ENCODE assay signal across 11 mouse cellular contexts in the genomic region with DNA sequence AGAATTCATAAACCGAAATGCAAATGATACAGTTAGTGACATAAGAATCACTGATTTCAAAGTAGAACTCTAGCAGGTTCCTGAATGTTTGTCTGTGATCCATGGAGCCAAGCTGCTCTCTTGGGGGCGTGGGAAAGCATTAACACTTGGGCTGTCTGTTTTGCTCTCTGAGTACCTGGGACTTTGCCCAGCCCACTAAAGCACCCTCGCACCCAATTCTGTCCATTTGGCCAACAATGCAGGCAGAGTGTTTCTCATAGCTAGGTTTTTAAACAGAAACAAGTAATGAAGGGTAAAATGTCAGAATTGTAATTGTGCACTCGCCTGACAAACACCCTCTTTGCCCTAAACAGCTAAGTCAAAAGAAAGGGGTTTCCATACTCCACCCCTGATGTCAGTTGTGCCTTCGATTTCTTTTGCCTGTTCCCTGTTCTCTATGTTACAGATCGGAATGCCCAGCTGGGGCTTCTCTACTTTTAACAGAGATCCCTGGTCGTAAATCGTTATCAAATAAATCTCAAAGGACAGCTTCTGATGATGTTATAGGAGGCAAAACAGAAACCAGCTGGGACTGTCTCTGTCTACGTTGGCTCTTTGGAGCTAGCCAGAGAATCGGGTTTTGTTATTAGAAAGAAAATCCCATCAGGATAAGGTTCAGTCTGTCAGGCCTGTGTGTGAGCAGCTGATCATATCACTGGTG. TPM values are rescaled to one million over a fixed set of nuclear protein-coding genes. Genes with fewer than 3 reads are reported as not detected.
DNase-seq lines count a peak whose midpoint lies in the region; ATAC-seq lines count a peak whose summit lies in the region.
"Had no signal": no experiment of that assay in that cellular context is flagged by ENCODE, and none has a peak within 500 bp of the region (broad histone marks: within the 10 kb centered on the region; RNA-seq: fewer than 3 reads in every experiment).

No protein-coding gene starts in this region.

- peak overlapping the region; percentile 6; the same call in 1 of the 2 replicates for H3K4me2 ChIP-seq in hindbrain, embryonic 16.5 days (ENCODE audit: low read length)
- H3K4me2 ChIP-seq in hindbrain, embryonic 13.5 days, result no peak overlapping the region
- peak overlapping the region; percentile 19; the same call in 1 of the 2 replicates for H3K4me2 ChIP-seq in neural tube, embryonic 11.5 days (ENCODE audit: low read depth)
- H3K4me2 ChIP-seq in intestine, embryonic 15.5 days (replicated peaks), result peak overlapping the region; percentile 44

- 50% methylated on average over 10 of the region's 10 CpGs for WGBS in hindbrain, embryonic 16.5 days
- WGBS in hindbrain, embryonic 13.5 days, result 54% methylated on average over 10 of the region's 10 CpGs
- WGBS in neural tube, embryonic 11.5 days, result 48% methylated on average over 10 of the region's 10 CpGs
- 40% methylated on average over 10 of the region's 10 CpGs for WGBS in intestine, embryonic 15.5 days

- no peaks in the 10 kb centered on the region for H3K27me3 ChIP-seq in hindbrain, embryonic 16.5 days (replicated peaks; ENCODE audit: control insufficient read depth, insufficient read depth, low read length)
- H3K27me3 ChIP-seq in hindbrain, embryonic 13.5 days, result no peaks in the 10 kb centered on the region
- H3K27me3 ChIP-seq in neural tube, embryonic 11.5 days (ENCODE audit: control insufficient read depth, insufficient read depth, low read length), result no peaks in the 10 kb centered on the region
- H3K27me3 ChIP-seq in intestine, embryonic 15.5 days (replicated peaks), result no peaks in the 10 kb centered on the region

- DNase-seq in neural tube, embryonic 11.5 days (ENCODE audit: low spot score), result no peak
- DNase-seq in neural tube, embryonic 10.5 days (ENCODE audit: extremely low spot score, low spot score), result no peak
- no peak for DNase-seq in ovary, adult 18-20 months (ENCODE audit: low spot score)
- no peak for DNase-seq in thymus, postnatal 14 days
- DNase-seq: adrenal gland, adult 2 months; cerebellum, adult 9-10 months; left cerebral cortex, postnatal 4 days had no signal

- no peak overlapping the region for H3K9ac ChIP-seq in hindbrain, embryonic 16.5 days (ENCODE audit: low read depth, low read length)
- no peak overlapping the region for H3K9ac ChIP-seq in hindbrain, embryonic 13.5 days
- H3K9ac ChIP-seq in neural tube, embryonic 11.5 days (ENCODE audit: low read length), result no peak overlapping the region
- H3K9ac ChIP-seq in intestine, embryonic 15.5 days, result no peak overlapping the region

- H3K4me1 ChIP-seq in hindbrain, embryonic 16.5 days (ENCODE audit: control insufficient read depth, insufficient read depth, low read depth, low read length), result peaks cover 5% of the 10 kb centered on the region; the same call in 1 of the 2 replicates
- H3K4me1 ChIP-seq in hindbrain, embryonic 13.5 days (replicated peaks), result peaks cover 19% of the 10 kb centered on the region
- no peaks in the 10 kb centered on the region for H3K4me1 ChIP-seq in neural tube, embryonic 11.5 days (ENCODE audit: control insufficient read depth, insufficient read depth, low read length)
- peaks cover 9% of the 10 kb centered on the region for H3K4me1 ChIP-seq in intestine, embryonic 15.5 days (replicated peaks)

- no peak overlapping the region for H3K27ac ChIP-seq in hindbrain, embryonic 16.5 days (ENCODE audit: low read depth, low read length)
- H3K27ac ChIP-seq in hindbrain, embryonic 13.5 days, result no peak overlapping the region; the same call in 1 of the 2 replicates
- 0 out of 2 replicates have a peak overlapping the region, but pooled peaks have one; percentile 5 for H3K27ac ChIP-seq in neural tube, embryonic 11.5 days (ENCODE audit: low read depth, low read length)
- 0 out of 2 replicates have a peak overlapping the region, but pooled peaks have one; percentile 13 for H3K27ac ChIP-seq in intestine, embryonic 15.5 days
- H3K27ac ChIP-seq: midbrain, embryonic 10.5 days had no signal

- no peak for ATAC-seq in hindbrain, embryonic 16.5 days
- no peak for ATAC-seq in hindbrain, embryonic 13.5 days (ENCODE audit: low FRiP score)
- peak; percentile 51 for ATAC-seq in neural tube, embryonic 11.5 days (ENCODE audit: insufficient read depth, low FRiP score, low TSS enrichment)
- peak; percentile 51; the same call in 1 of the 2 replicates for ATAC-seq in intestine, embryonic 15.5 days

- no peak overlapping the region for H3K4me3 ChIP-seq in hindbrain, embryonic 16.5 days (ENCODE audit: low read length)
- no peak overlapping the region for H3K4me3 ChIP-seq in hindbrain, embryonic 13.5 days
- no peak overlapping the region for H3K4me3 ChIP-seq in neural tube, embryonic 11.5 days (ENCODE audit: low read depth, low read length)
- H3K4me3 ChIP-seq in intestine, embryonic 15.5 days (replicated peaks), result peak overlapping the region; percentile 6; the same call in 1 of the 2 replicates
- H3K4me3 ChIP-seq: midbrain, embryonic 10.5 days had no signal

- no peaks in the 10 kb centered on the region for H3K36me3 ChIP-seq in hindbrain, embryonic 16.5 days (ENCODE audit: control insufficient read depth, insufficient read depth, low read length)
- H3K36me3 ChIP-seq in hindbrain, embryonic 13.5 days, result no peaks in the 10 kb centered on the region
- H3K36me3 ChIP-seq in neural tube, embryonic 11.5 days (ENCODE audit: control insufficient read depth, insufficient read depth, low read length), result no peaks in the 10 kb centered on the region
- H3K36me3 ChIP-seq in intestine, embryonic 15.5 days, result no peaks in the 10 kb centered on the region
- H3K36me3 ChIP-seq: midbrain, embryonic 10.5 days had no signal

- no peaks in the 10 kb centered on the region for H3K9me3 ChIP-seq in hindbrain, embryonic 16.5 days (ENCODE audit: control insufficient read depth, low read length)
- H3K9me3 ChIP-seq in hindbrain, embryonic 13.5 days, result no peaks in the 10 kb centered on the region
- no peaks in the 10 kb centered on the region for H3K9me3 ChIP-seq in neural tube, embryonic 11.5 days (ENCODE audit: control insufficient read depth, low read length)
- H3K9me3 ChIP-seq in intestine, embryonic 15.5 days, result no peaks in the 10 kb centered on the region
- H3K9me3 ChIP-seq: midbrain, embryonic 10.5 days had no signal

RNA-seq across cellular contexts. Expression of a gene that starts 5.1 kb away (rescaled TPM):
- polyA plus RNA-seq in hindbrain, embryonic 16.5 days (2015; fragmentation: Nextera tagmentation; extraction: Ambion mirVana), result 13.0 and 13.5 TPM in 2 replicates
- 11.7 and 14.0 TPM in 2 replicates for polyA plus RNA-seq in hindbrain, embryonic 13.5 days (2015; fragmentation: Nextera tagmentation; extraction: Ambion mirVana)
- polyA plus RNA-seq in neural tube, embryonic 11.5 days (2014; fragmentation: Nextera tagmentation; extraction: Ambion mirVana), result 24.5 and 25.6 TPM in 2 replicates
- 71.8 and 81.4 TPM in 2 replicates for polyA plus RNA-seq in intestine, embryonic 15.5 days (2015; fragmentation: Nextera tagmentation; extraction: Ambion mirVana)

Comparison
In these comparisons a context has a peak if more than half of its experiments do, and no peak if none do; other contexts are left out.
1. ATAC-seq: peak in neural tube, embryonic 11.5 days (single experiment) and intestine, embryonic 15.5 days (single experiment); none in hindbrain, embryonic 16.5 days (single experiment) and hindbrain, embryonic 13.5 days (single experiment).
2. H3K27ac ChIP-seq: peak in neural tube, embryonic 11.5 days (single experiment) and intestine, embryonic 15.5 days (single experiment); none in hindbrain, embryonic 16.5 days (single experiment) and hindbrain, embryonic 13.5 days (single experiment).